Mouse (Mus musculus) brain, embryonic 14.5 days (tissue): ENCODE measurements at regions not wholly inside any gene's neighbourhood (a gene's known extent, or its start where the extent isn't known, plus 50 kb on each side); places are given as distances from the start of the nearest gene placed in this dataset.

Experiments
- DNase-seq: peaks from one replicate; pipeline ENCODE4 v3.0.0-alpha.2; 2011; ENCODE audit warnings: low read depth
- CTCF ChIP-seq: fragments of 200-500 bp; IDR thresholded peaks from 2 replicates; pipeline ENCODE4 v1.5.1; 2012; ENCODE audit warnings: inconsistent platforms, mild to moderate bottlenecking, moderate library complexity, borderline replicate concordance; ENCODE audit not compliant: insufficient read depth, insufficient read length; ENCODE audit errors: extremely low read depth
- POLR2A ChIP-seq: fragments of 200-500 bp; IDR thresholded peaks from 2 replicates; pipeline ENCODE4 v1.6.1; 2012; ENCODE audit warnings: mild to moderate bottlenecking, inconsistent platforms, borderline replicate concordance; ENCODE audit not compliant: poor library complexity, insufficient read depth, insufficient read length, severe bottlenecking; ENCODE audit errors: extremely low read depth

DNA sequence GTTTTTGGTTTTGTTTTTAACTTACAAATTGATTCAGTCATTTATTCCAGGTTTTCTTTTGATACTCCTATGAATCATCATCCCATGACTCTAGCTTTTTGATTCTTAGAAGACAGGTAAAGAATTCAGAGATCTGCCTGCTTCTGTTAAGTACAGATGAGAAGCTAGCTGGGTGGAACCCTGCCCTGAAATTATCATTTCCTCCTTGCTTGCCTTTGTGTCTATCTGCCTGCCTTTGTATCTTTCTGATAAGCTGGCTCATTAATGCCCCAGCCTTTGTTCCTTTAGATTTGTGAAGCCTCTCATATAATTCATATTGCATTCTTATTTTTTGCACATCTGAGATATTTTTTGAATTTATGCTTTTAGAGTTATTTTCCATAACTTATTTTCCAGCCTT is 167.6 kb upstream of the Gm49339 start:
- no peak for TF ChIP-seq CTCF
- TF ChIP-seq POLR2A: no peak
- DNase-seq: no peak

DNA sequence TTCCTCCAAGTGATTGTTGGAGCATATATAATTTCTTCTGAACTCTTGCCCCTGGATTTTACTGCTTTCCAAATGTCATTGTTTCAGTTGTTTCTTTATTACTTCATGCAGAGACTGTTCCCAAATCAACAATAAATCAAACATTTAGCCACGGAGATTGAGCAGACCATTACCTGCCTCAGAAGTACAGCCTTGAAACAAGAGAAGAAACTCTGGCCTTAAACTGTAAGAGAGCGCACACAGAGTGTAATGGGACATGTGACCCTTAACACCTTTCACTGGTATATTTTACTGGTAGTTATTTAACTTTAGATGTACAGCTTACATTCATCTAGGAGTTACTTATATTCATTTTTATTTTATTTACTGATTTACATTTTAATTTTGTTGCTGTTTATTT is 160.2 kb upstream of the Gm49339 start:
- TF ChIP-seq CTCF: no peak
- TF ChIP-seq POLR2A: no peak
- no peak for DNase-seq

- no peak for DNase-seq
- TF ChIP-seq CTCF (no peak), POLR2A (no peak)
Observed at GRCm38 (mm10) chr10:51328772-51329171, 151.6 kb upstream of the Gm49339 start.

DNA sequence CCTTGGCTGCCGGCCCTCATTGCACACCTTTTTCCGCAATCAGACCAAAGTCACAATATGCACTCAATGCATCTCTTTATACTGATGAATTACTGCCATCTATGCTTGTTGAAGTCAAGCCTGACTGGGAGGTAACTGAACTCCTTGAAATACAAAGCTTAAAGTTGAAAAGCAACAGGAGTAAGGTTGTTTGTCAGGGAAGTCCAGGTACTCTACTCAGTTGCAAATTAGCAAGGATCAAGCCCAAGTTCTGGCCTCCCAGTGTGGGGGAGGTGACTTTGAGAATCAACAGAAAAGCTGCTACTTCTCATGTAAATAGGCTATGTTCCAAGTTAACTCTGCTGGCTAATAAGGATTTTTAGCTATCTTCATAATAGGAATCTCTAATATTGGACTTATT is 151.0 kb upstream of the Gm49339 start:
- no peak for DNase-seq
- no peak for TF ChIP-seq POLR2A
- no peak for TF ChIP-seq CTCF
